Mouse (Mus musculus) liver (tissue): ENCODE measurements around the gene Olfr1198.

Experiments used
- DNase-seq: peaks from one replicate; pipeline ENCODE4 v3.0.0-alpha.2; 2020; ENCODE audit warnings: mixed read lengths

Gene Olfr1198

DNA sequence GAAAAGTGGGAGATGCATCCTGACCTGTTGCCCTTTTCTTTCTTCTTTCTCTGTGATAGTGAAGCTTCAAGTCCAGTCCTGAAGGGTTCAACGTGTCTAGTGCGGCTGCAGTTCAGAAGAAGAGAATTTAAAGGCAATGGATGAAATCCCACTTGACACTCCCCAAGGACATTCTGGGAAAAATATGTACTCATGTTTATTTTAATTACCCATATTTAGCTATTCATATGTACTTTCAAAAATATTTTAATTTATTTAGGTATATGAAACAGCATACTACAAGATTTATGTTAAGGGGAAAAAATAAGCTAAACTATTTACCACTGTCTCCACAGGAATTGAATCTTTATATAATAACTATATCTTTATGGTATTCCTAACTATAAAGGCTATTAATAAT lies at the start of gene Olfr1198:
TSS of gene Olfr1198 (minus strand) at position 101 of the 400 bp plus-strand sequence.
- no peak for DNase-seq

DNA sequence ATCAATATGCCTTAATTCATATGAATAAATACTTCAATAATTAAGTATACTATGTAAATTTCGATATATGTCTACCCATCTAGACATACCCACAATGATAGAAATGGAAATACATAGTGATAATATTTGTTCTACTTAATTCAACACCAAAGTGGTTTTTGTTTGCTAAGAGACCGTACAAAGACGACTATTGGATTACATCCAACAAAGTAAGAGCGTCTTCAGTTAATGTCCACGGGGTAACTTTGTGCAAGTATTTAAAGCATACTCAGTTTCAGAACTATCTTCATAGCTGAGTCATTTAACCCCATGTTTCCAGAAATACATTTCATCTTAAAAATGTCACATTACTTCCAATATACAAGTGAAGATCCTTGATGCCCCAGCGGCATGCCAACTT lies 41.6 kb upstream of the Olfr1198 start, which contains the start of gene Olfr1201:
TSS of gene Olfr1201 (plus strand) at position 301 of the 400 bp plus-strand sequence.
- DNase-seq = no peak

DNA sequence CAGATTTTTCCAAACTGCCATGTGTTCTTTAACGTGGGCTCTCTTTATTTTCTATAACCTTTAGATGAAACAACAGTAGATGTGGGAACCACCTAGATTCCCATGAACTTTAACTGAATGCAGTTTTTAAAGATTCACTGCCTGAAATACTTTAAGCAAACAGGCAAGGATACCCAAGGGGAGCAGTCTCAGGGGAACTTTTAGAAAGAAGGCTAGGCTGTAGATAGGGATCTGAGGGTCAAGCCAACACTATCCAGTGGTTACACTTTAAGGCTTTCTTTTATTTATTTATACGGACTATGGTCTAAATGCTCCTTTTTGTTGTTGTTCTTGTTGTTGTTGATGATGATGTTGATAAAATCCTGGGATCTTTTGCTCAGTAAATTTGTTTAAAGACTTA lies 19.2 kb upstream of the Olfr1198 start, which contains the start of gene Olfr1200:
TSS of gene Olfr1200 (minus strand) at position 101 of the 400 bp plus-strand sequence.
- DNase-seq = no peak

DNA sequence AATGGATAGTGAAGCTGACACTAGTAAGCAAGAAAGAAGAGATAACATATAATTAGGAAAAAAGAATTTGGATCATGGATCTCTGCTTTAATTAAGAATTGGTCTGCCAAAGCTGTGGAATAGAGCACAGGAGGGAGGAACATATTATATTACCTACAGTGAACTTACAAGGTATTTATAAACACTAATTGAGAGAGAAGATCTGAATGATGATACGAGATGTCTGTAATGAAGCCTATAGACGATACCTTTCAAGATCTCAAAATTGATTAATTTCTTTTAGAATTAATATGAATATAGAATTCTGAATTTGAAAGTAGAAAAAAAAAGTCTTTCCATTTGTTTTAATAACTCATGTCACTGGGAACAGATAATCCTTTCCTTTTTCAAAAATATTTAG lies 9.2 kb upstream of the Olfr1198 start, which contains the start of gene Olfr1199:
TSS of gene Olfr1199 (minus strand) at position 101 of the 400 bp plus-strand sequence.
- no peak for DNase-seq

DNA sequence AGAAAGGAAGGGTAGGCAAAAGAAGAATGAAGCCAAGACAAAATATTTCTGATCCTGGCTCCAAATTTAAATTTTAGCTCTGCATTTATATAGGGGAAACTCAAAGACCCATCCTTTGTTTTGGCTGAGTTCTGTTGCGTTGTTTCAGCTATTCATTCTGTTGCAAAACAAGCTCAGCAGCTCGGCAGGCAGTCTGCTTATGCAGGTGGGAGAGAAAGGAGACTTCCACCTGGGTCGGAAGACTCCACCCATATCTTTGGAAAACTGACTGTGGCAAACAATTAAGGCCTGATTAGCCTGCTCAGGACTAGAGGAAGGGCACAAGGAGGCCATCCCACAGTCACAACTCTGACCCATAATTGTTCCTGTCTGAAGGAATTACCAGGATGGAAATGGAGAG lies 7.8 kb downstream of the Olfr1198 start:
- DNase-seq = no peak

DNA sequence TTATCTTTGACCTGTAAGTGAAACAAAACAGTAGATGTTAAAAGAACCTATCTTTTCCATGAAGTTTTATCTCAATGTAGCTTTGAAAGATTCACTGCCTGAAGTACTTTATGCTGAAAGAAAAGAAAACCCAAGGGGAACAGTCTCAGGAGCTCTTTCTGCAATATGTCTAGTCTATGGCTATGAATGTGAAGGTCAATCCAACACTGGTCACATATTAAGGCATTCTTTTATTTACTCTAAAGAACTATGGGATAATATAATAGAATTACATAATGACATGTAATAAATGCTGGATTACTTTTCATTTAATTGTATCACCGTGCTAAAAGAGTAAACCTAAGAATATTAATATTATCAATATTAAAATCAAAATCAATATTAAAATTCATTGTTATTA lies 18.9 kb downstream of the Olfr1198 start, which contains the start of gene Olfr1197:
TSS of gene Olfr1197 (minus strand) at position 101 of the 400 bp plus-strand sequence.
- no peak for DNase-seq

DNA sequence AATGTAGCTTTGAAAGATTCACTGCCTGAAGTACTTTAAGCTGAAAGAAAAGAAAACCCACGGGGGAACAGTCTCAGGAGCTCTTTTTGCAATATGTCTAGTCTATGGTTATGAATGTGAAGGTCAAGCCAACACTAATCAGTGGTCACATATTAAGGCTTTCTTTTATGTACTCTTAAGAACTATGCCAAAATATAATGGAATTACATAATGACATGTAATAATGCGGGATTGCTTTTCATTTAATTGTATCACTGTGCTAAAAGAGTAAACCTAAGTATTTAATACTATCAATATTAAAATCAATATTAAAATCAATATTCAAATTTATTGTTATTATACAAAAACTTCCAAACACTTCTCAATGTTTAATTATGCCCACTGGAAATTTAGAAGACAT lies 46.7 kb downstream of the Olfr1198 start, which contains the start of gene Olfr1196:
TSS of gene Olfr1196 (minus strand) at position 101 of the 400 bp plus-strand sequence.
- no peak for DNase-seq
